Mouse (Mus musculus): ENCODE data around the gene Cep57l1.

DNA sequence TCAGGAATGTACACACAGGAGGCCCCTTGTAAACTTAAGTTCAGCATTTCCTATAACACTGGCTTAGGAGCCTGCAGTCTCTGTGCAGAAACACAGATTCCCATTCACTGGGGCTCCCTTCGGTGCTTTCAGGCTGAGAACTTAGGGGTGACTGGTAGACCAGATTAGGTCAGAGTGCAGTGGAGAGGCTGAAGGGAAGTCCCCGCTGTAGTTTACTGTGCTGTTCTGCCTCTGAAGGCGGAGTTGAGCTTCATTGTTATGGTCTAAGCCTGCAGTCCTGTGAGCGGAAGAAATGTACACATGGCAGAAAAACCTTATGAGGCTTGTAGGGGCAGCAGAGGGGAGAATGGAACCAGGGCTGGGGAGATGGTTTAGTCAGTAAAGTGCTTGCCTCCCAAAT lies 29.2 kb upstream of the Cep57l1 start:
- TF ChIP-seq POLR2A (IDR thresholded peaks at IDR 0.05; ENCODE audit: low read depth, low read length), result no peak
- no peak for TF ChIP-seq CTCF (conservative IDR thresholded peaks at IDR 0.05; ENCODE audit: insufficient read depth, insufficient read length, low read depth, low read length)

All from kidney, adult 2 months (tissue).